Mouse (Mus musculus) heart, postnatal 36 days (tissue): ENCODE measurements around the gene Zfp329. TPM values are rescaled to one million over a fixed set of nuclear protein-coding genes. Genes with fewer than 3 reads are reported as not detected.

ENCODE experiments used
- total RNA-seq, 2 experiments: library from RNA; stranded (reverse); gene quantifications; 2 replicates each; pipeline ENCODE4 v1.2.3; 2021

Gene Zfp329
- total RNA-seq, 2 experiments from 2014 or later: 4.6 to 5.1 TPM

Other genes starting within 250 kb of the Zfp329 start
- not detected for gene Vmn2r53, start 210.1 kb downstream of the Zfp329 start, total RNA-seq
- gene Vmn2r54, start 178.5 kb downstream of the Zfp329 start, total RNA-seq: not detected
- not detected for gene Vmn2r55, start 133.9 kb downstream of the Zfp329 start, total RNA-seq
- not detected for gene Vmn2r56, start 83.9 kb downstream of the Zfp329 start, total RNA-seq
- 1 to 10 TPM in 1 of 2 experiments, under 1 TPM in 1; 0.80 to 1.3 TPM for gene Zscan18, start 15.2 kb downstream of the Zfp329 start, total RNA-seq
- 10 to 100 TPM; 15.4 to 21.5 TPM for gene Zfp110, start 15.9 kb upstream of the Zfp329 start, total RNA-seq
- 1 to 10 TPM; 3.0 to 3.6 TPM for gene Zfp128, start 62.3 kb upstream of the Zfp329 start, total RNA-seq
- 1 to 10 TPM; 4.4 to 4.9 TPM for gene Zscan22, start 79.0 kb upstream of the Zfp329 start, total RNA-seq
- 100 to 1,000 TPM; 550 to 562 TPM for gene Rps5, start 103.4 kb upstream of the Zfp329 start, total RNA-seq
- gene Rnf225, start 108.6 kb upstream of the Zfp329 start, total RNA-seq: under 1 TPM; 0.25 to 0.38 TPM
- 1 to 10 TPM; 2.8 to 3.7 TPM for gene Zfp324, start 147.0 kb upstream of the Zfp329 start, total RNA-seq
- gene Zfp446, start 159.0 kb upstream of the Zfp329 start, total RNA-seq: 1 to 10 TPM; 2.5 to 2.9 TPM
- gene Slc27a5, start 179.3 kb upstream of the Zfp329 start, total RNA-seq: not detected
- gene Trim28, start 180.3 kb upstream of the Zfp329 start, total RNA-seq: 10 to 100 TPM; 83.3 to 95.8 TPM
- 1 to 10 TPM; 7.9 to 8.8 TPM for gene Zbtb45, start 191.2 kb upstream of the Zfp329 start, total RNA-seq
- 100 to 1,000 TPM; 124 to 136 TPM for gene Chmp2a, start 215.9 kb upstream of the Zfp329 start, total RNA-seq
- gene Ube2m, start 219.4 kb upstream of the Zfp329 start, total RNA-seq: 100 to 1,000 TPM; 198 to 199 TPM
- gene Mzf1, start 235.9 kb upstream of the Zfp329 start, total RNA-seq: under 1 TPM; 0.47 to 0.60 TPM